Mouse (Mus musculus) urinary bladder, adult 18-20 months (tissue): Measurements from ENCODE around the gene Twsg1.
"Not testable (repeated sequence)": the region's sequence is repeated elsewhere in the genome, so short reads cannot be mapped to it uniquely, and the experiment has no call there.

Source experiments
- DNase-seq, 2 experiments: peaks; one replicate each; pipeline ENCODE4 v3.0.0; 2022; ENCODE audit warnings: low spot score in 2 of 2, mixed read lengths in 2 of 2

Gene Twsg1

DNA sequence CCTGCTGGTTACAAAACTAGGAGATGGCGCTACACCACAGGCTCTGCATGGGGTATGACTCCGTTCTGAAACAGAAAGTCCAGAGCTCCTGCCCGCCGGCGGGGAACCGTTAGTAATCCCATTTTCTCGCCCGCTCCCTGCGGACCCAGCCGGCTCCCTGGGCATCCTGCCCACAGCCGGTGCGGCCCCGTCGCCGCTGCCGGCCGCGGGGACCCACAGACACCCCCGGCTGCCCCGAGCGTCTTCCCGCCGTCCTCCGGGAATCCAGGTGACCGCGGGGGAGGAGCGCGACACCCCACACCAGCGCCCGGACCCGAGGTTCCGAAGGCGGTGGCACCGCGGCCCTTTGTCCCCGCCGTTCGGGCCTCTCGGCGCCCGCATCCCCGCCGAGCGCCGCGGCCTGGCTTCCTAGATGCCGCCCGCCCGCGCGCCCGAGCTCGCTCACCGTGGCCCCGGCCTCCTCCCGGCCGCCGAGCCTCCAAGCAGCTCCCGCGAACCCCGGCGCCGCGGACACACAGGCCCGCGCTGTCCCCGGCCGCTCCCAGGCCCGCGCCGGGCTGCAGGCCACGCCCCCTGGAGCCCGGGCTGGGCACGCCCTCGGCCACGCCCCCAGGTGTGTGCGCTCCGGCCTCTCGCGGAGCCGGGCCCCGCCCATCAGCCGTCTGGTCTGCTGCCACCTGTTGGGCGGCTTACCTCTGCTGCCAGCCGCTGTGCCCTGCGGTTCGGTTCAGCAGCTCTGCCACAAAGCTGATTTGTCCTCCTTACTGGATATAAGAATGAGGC lies at the start of gene Twsg1:
Gene Twsg1 (minus strand): TSS at position 605 of the 783 bp plus-strand sequence.
- peak; percentile 92 to 93 for DNase-seq

DNA sequence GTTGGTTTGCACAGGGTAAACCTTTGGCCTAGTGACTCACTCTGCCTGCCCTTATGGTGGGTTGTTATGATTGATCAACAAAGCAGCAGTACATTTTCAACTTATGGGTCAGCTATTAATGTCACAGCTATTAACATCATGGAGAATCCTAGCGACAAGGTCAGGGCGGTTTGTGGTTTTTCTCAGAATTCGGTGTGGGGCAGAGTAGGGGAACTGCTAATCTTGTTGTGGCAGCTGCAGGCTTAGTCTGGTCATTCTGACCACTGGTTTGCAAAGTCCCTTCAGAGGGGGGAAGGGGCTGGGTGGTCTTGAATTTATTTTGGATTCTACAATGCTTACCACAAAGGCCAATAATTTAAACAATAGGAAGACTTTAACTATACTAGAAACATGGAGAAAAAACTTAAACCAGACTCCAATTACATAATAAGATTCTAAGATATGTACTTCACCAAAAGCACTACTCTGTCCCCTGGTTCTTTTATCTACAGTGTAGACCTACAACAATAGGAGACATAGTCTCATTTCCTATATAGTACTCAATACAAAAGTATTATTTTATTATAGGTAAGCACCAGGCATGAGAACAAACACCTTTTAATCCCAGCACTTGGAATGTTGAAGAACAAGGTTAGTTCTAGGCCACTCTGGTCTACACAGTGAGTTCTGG lies 37.3 kb upstream of the Twsg1 start:
- no peak for DNase-seq

DNA sequence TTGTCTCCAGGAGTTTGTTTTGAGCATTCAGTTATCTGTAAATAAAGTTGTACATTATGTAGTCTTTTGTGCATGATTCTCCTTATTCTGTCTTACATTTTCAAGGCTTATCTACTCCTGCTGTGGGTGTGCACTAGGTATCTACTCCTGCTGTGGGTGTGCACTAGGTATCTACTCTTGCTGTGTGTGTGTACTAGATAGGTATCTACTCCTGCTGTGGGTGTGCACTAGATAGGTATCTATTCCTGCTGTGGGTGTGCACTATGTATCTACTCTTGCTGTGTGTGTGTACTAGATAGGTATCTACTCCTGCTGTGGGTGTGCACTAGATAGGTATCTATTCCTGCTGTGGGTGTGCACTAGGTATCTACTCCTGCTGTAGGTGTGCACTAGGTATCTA lies 25.7 kb upstream of the Twsg1 start:
- DNase-seq = not testable (repeated sequence)

DNA sequence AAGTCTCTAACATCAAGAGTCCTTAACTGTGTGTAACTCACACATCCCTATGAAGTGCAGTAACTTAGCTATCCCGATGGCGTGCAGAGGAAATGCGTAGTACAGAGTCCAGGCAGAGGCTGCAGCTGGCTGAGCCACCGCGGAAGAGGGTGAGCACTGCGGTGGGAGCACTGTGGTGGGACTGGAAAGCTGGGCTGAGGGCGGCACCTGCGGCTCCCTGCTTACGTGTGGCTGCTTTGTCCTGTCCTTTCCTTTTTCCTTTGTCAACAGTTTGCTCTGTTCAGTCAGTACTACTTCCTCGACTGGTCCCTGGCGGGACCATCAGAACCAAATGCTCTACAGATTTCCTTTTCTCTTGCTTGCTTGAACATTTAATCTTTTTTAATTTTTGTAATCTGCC lies 16.7 kb upstream of the Twsg1 start:
- no peak for DNase-seq

DNA sequence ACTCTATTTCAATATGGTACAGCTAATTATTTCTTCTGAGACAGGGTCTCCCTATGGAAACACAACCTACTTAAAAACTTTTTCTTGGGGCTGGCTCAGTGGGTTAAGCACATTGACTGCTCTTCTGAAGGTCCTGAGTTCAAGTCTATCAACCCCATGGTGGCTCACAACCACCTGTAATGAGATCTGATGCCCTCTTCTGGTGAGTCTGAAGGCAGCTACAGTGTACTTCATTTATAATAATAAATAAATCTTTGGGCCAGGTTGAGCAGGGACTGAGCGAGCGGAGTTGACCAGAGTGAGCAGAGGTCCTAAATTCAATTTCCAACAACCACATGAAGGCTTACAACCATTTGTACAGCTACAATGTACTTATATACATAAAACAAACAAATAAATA lies 11.2 kb upstream of the Twsg1 start:
- DNase-seq = no peak

DNA sequence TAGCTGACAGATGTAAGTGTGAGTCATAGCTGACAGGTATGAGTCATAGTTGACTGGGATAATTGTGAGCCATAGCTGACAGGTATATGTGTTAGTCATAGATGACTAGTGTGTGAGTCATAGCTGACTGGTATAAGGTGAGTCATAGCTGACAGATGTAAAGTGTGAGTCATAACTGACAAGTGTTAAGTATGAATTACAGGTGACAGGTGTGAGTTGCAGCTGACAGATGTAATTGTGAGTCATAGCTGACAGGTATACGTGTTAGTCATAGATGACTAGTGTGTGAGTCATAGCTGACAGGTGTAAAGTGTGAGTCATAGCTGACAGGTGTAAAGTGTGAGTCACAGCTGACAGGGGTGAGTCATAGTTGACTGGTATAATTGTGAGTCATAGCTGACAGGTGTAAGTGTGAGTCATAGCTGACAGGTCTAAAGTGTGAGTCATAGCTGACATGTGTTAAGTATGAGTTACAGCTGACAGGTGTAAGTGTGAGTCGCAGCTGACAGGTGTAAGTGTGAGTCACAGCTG lies 10.6 kb upstream of the Twsg1 start:
- no peak for DNase-seq

DNA sequence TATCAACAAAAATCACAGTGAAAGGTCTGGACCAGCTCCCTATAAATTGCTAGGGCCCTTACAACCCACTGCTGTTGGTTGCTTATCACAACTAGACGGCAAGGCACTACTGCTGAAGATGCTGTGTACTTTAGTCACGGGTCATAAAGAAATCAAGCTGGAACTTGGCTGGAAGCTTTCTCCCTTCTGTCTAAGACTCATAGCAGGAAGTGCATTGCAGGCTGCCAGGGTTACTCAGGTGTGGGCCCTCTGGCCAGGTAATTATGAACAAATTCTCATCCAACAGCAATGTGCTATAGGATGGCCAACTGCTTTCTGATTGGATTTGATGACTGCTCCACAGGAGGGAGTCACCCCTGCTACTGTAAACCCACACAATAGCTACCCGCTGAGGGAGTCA lies 8.0 kb upstream of the Twsg1 start:
- no peak for DNase-seq

DNA sequence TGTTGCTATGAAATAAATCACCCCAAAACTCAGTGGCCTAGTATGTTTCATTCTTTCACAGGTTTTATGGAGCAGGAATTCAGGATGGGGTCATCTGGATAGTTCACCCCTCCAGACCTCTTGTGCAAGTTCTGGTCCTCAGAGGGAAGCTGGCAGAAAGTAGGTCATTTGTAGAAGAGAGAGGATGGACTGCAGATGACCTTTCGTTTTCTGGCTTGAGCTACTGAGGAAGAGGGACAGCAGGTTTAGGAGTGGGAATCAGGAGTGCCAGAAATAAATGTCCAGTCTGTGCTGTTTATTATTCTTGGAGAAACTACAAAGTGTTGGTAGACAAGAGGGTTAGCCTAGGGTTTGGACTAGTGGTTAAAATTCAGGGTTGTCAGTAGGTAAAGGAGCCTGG lies 7.3 kb upstream of the Twsg1 start:
- DNase-seq = no peak

DNA sequence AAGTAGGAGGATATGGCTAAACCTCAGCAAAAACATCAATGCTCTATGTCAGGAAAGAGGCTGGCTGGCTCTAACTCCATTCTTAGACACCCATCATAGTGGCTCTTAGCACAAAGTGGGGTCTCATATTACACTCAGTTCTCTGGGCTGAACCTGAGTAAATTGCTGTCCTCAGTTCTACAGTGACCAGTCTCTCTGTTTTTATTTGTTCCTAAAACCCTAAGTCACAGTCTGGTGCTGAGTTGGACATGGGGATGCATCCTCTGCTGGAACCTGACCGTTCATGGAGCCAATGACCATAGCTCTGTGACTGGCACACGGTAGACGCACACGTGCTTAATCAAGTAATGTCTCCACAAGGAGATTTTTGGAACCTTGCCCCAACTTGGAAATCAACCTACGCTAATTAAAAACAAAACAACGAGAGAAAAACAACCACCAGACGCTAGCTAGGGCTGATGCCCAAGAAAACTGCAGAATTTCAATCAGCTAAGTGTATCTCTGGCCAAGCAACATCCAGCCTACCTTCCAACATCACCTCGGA lies 6.8 kb upstream of the Twsg1 start:
- no peak for DNase-seq

DNA sequence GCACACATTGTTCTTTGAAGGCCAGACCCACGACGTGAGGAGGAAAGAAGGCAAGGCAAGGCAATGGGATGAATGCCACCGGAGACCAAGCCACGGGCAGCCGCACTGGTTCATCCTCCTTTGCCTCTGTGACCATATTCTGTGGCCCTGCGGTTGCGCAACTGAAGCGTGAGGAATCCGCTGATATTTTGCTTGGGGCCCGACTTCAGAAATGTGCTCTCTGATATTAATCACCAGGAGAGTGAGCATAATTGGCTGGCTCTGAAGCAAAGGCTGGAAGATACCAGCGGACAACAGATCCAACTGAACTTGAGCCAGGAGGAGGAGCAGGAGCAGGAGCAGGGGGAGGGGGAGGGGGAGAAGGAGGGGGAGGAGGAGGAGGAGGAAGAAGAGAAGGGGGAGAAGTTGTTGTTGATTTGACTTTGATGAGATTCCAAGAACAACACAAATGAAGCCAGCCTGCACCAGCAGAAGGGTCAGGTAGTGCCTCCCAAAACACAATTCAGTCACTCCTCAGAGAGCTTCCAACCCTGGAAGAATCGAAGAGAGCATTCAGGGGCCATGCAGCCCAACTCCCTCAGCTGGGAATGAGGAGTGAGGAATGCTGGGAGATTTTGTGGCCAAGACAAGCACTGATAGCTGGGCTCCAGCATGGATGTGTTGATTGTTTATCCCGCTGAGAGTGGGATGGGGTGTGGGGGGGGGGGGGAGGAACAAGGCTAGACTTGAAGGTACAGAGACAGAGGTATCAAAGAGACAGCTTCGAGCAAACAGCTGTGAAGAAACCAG lies 6.2 kb upstream of the Twsg1 start:
- peak in 1 of 2 experiments; percentile 64 for DNase-seq

DNA sequence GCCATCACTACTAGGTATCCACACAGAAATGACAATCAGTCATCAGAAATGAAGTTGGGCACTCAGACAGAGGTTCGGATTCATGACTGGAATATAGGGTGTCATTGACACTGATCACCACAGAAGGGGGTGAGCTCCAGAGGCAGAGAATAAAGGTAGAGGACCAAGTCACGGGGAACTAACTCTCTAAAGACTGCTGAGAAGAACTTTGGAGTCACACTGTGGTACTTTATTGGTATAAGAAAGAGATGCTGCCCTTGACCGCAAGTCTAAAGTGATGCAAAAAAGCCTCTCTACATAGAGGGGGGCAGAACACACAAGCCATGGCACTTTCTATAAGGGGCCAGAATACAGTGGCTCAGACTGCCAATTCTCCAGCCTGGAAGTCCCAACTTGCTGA lies 5.1 kb upstream of the Twsg1 start:
- DNase-seq = no peak

DNA sequence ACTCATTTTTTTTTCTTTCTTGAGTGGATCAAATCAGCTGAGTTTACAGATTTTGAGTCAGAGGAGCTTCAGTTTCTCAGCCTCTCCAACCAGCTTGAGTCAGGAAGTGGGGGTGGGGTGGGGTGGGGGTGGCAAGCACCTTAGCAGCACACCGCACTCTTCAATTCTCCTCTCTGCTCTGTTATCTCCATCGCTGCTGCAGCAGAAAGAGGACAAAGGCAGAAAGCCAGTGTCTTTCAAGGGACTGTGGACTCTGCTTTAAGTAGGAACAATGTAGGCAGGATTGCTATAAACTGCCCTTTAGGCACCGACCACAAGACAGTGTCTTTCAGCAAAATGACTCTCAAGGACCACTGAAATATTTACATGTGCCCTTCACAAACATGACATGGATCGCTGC lies 2.9 kb upstream of the Twsg1 start:
- no peak for DNase-seq

DNA sequence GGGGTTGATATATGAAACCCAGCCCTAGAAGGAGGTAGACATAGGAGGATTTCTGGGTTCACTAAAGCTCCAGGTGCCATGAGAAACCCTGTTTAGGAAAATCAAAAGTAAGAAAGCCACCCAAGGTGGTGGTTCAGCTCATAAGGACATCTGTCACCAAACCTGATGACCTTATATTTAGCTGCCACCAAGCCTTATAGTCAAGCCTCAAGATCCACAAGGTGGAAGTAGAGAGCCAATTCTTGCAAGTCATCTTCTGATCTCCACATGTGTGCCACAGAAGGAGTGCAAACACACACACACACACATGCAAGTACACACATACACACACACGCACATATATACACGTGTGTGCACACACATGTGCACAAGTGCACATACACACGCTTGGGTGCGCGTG lies 1.1 kb upstream of the Twsg1 start:
- no peak for DNase-seq

DNA sequence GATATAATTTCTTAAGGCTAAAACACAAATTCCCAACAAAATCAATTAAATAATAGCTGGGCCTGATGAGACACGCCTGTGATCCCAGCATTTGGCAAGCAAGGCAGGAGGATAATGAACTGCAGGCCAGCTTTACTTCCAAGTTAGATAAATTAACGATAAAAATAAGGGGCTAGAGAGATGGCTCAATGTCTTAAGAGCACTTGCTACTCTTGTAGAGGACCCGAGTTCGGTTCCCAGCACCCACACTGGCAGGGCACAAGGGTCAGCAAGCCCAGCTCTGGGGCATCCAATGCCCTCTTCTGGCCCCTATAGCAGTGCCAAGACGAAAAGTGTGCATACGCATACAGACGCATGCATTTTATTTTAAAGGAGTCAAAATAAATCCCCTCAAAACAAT lies 843 bp downstream of the Twsg1 start:
- no peak for DNase-seq

DNA sequence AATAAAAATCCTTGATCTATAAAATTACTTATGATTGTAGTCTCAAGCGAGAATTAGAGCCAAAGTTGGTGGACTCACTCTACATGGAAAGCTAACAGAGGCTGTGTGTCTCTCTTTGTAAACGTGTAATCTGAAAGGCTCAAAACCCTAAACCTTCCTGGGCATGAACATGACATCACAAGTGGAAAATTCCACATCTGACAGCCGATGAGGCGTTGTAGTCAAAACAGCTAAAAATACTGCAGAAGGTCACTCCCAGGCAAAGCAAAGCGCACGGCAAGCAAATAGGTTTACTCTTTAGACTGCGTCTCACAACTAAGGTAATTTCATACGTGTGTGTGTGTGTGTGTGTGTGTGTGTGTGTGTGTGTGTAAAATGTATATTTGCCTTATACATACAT lies 3.7 kb downstream of the Twsg1 start:
- DNase-seq = no peak

DNA sequence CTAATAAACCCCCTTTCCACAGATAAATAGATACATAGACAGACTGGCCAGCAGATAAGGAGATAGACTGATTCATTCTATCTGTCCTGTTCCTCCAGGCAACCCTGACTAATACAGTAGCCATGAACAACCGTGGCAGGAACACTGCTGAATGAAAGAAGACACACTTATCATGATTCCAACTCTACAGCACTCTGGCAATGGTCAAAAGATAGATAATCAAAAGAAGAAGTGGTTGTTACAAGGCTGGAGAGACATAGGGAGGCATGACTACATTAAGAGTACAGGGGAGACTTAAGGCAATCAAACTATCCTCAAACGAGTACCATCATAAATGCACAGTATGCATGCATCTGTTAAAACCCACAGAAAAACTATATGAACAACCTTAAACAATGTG lies 5.6 kb downstream of the Twsg1 start:
- no peak for DNase-seq

DNA sequence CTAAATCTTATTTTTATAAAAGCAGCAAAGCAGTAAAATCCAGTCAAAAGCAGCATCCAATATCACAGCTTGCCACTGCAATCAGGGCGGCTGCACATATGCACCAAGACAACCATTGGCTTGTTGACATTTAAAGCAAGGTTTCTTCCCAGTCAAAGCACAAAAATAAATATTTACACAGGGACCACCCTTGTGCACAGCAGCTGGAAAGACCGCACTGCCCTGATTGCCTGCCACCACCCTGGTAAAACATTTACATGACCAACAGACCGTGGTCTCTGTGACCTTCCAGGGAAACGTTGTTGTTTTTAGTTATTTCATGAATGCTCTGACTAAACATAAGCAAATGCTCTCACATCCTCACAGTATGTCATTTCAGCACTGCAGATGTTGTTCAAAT lies 8.6 kb downstream of the Twsg1 start:
- DNase-seq = no peak

DNA sequence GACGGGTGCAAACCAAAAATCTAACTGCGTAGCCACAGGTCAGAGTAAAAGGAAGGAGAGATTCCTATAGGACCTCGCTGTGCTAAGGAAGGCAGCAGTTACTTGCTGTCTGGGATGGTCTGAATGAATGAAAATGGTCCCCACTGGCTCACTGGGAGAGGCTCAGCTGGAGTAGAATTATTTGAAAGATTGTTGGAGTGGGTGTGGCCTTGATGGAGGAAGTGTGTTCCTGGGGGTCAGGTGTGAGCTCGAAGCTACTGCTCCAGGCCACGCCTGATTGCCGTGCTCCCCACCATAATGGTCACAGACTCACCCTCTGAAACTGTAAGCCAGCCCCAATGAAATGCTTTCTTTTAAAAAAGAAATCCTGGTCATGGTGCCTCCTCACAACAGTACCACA lies 9.8 kb downstream of the Twsg1 start:
- DNase-seq = no peak

DNA sequence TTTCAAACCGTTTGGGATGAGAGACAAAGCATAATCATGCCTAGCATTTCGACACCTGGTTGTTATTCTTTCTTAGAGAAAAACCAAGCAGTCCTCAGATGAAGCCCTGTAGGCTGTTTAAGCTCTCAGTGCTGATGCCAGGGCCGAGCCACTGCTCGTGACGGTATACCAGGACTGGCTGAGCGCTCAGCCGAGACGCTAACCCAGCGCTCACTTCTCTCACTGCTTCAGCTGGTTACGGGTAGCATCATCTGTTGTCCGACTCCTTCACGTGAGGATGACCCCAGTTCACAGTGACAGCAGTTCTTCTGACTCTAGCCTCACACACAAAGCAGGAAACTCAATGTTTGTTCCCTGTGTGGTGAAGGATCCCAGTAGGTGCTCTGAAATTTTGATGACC lies 10.8 kb downstream of the Twsg1 start:
- no peak for DNase-seq

DNA sequence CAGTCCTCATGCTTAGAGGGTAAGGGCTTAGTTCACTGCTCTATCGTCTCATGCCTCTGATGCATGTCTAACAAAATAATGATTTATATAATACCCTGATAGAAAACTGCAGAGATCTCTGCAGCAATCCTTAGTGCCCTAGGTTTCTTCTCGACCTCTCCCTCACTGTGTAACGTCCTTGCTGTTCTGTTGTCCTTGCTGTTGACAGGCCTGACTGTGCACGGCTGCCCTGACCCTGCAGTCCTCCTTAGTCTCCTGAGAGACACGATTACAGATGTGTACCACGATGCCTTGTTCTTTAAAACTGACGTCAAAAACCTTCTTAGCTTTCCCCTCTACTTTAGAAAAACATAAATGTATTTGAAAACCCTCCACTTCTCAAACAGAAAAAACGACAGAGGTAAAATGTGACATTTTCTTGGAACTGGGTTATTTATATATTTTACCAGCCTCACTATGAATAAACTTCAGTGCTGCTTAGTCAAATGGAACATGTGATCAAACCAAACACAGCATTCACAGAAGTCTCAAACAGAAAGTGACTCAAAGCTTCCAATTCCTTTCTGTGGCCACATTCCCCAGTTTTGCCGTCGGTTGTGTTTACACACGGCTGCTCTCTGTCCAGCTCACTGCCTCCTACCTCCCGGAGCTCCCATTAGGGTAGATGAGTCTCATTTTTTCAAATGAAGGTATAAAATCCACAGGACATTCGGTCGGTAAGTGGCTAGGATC lies 11.4 kb downstream of the Twsg1 start:
- DNase-seq = peak in 1 of 2 experiments; percentile 29

DNA sequence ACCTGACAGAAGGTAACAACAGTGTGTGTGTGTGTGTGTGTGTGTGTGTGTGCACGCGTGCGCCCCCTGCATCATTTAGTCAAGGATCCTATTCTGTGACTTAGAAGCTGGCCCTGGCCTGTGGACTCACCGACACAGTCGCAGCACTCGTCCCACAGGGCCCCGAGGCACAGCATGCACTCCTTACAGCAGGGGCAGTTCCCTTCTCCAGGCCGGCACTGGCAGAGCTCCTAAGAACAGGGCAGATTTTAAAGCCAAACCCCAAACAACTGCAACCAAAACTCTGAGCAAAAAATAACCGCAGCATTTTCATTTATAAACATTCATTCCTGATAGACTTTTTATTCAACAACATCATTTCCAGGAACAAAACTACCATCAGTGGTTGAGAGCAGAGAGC lies 13.4 kb downstream of the Twsg1 start:
- DNase-seq = no peak

DNA sequence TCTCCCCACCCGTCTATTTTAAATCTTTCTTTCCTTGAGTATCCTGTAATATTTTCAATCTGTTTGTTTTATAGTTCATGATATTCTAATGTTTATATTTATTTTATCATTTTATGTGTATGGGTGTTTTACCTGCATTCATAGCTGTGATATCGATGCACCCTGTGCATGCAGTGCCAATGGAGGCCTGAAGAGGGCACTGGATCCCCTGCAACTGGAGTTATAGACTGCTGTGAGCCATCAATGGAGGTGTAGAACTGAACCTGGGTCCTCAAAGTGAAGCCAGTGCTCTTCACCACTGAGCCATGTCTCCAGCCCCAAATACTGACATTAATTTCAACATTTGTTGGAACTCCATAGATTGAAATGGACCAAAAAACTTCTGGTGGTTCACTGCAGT lies 17.3 kb downstream of the Twsg1 start:
- DNase-seq = no peak
